Mouse (Mus musculus) heart, postnatal 36 days (tissue): ENCODE data around the gene Disp2. TPM values are rescaled to one million over a fixed set of nuclear protein-coding genes. Genes with fewer than 3 reads are reported as not detected.

Experiments
- DNase-seq, 2 experiments: peaks; one replicate each; pipeline ENCODE4 v3.0.0; 2021 to 2022
- intact Hi-C: fragments of 180-260 bp; cut with DNase I; formaldehyde crosslinking; loops from one replicate; pipeline ENCODE4 v1.15.1; 2025
- total RNA-seq, 2 experiments: library from RNA; stranded (reverse); gene quantifications; 2 replicates each; pipeline ENCODE4 v1.2.3; 2021

Disp2 gene
- total RNA-seq, 2 experiments from 2014 or later, result 0.03 to 0.06 TPM

- no peak for DNase-seq
- intact Hi-C loops, result no loop called here
Observed at GRCm38 (mm10) chr2:118754143-118754542, 25.4 kb upstream of the Disp2 start.

GRCm38 (mm10) chr2:118755407-118755806 is 24.1 kb upstream of the Disp2 start:
- intact Hi-C loops, result no loop called here
- no peak for DNase-seq

GRCm38 (mm10) chr2:118756103-118756502 is 23.4 kb upstream of the Disp2 start:
- no peak for DNase-seq

GRCm38 (mm10) chr2:118759828-118760227 is 19.7 kb upstream of the Disp2 start:
- peak; percentile 50 to 52 for DNase-seq
- intact Hi-C loops, result loop anchor here (5.0 kb wide), 1 partner anchor 217 kb away; no protein-coding TSS in a partner anchor

More at GRCm38 (mm10) chr2:118756103-118756502, 23.4 kb upstream of the Disp2 start:
- intact Hi-C loops, result no loop called here

- no peak for DNase-seq
- intact Hi-C loops, result loop anchor here (1.0 to 5.0 kb wide), 2 partner anchors 15 to 217 kb away; partner anchors contain the start of gene Inafm2
Observed at GRCm38 (mm10) chr2:118760311-118761025, 19.1 kb upstream of the Disp2 start.

GRCm38 (mm10) chr2:118761358-118761757 is 18.2 kb upstream of the Disp2 start:
- DNase-seq, result no peak
- intact Hi-C loops, result loop anchor here (1.0 to 5.0 kb wide), 2 partner anchors 16 to 216 kb away; partner anchors contain the start of gene Inafm2

- peak; percentile 88 to 92 for DNase-seq
- intact Hi-C loops, result loop anchor here (1.0 to 5.0 kb wide), 2 partner anchors 17 to 215 kb away; partner anchors contain the start of gene Inafm2
Observed at GRCm38 (mm10) chr2:118761906-118762783, 17.4 kb upstream of the Disp2 start, which contains the start of gene Ccdc9b. Gene Ccdc9b (minus strand): TSS chr2:118762661.

GRCm38 (mm10) chr2:118762784-118763148 is 16.8 kb upstream of the Disp2 start:
- intact Hi-C loops, result loop anchor here (5.0 kb wide), 1 partner anchor 215 kb away; no protein-coding TSS in a partner anchor
- DNase-seq, result no peak

GRCm38 (mm10) chr2:118763469-118763868 is 16.1 kb upstream of the Disp2 start:
- intact Hi-C loops, result loop anchor here (5.0 kb wide), 1 partner anchor 214 kb away; no protein-coding TSS in a partner anchor

GRCm38 (mm10) chr2:118764094-118764831 is 15.3 kb upstream of the Disp2 start:
- intact Hi-C loops, result loop anchor here (2.0 to 5.0 kb wide), 2 partner anchors 119 to 213 kb away; no protein-coding TSS in a partner anchor
- DNase-seq, result peak in 1 of 2 experiments; percentile 44

More at GRCm38 (mm10) chr2:118763469-118763868, 16.1 kb upstream of the Disp2 start:
- DNase-seq, result peak; percentile 46 to 49

- intact Hi-C loops, result loop anchor here (2.0 to 5.0 kb wide), 2 partner anchors 118 to 212 kb away; no protein-coding TSS in a partner anchor
- no peak for DNase-seq
Observed at GRCm38 (mm10) chr2:118764875-118765274, 14.6 kb upstream of the Disp2 start.

- intact Hi-C loops, result no loop called here
Observed at GRCm38 (mm10) chr2:118766041-118767033, 13.2 kb upstream of the Disp2 start.

GRCm38 (mm10) chr2:118772158-118772874 is 7.2 kb upstream of the Disp2 start, which contains the start of gene Phgr1:
Gene Phgr1 (plus strand): TSS chr2:118772769.
- intact Hi-C loops, result no loop called here
- DNase-seq, result no peak

More at GRCm38 (mm10) chr2:118766041-118767033, 13.2 kb upstream of the Disp2 start:
- no peak for DNase-seq

GRCm38 (mm10) chr2:118774536-118774935 is 5.0 kb upstream of the Disp2 start:
- DNase-seq, result no peak

GRCm38 (mm10) chr2:118775396-118775795 is 4.1 kb upstream of the Disp2 start:
- intact Hi-C loops, result no loop called here
- no peak for DNase-seq

More at GRCm38 (mm10) chr2:118774536-118774935, 5.0 kb upstream of the Disp2 start:
- intact Hi-C loops, result no loop called here

- no peak for DNase-seq
- intact Hi-C loops, result no loop called here
Observed at GRCm38 (mm10) chr2:118775846-118776245, 3.7 kb upstream of the Disp2 start.

GRCm38 (mm10) chr2:118776295-118776694 is 3.2 kb upstream of the Disp2 start:
- intact Hi-C loops, result no loop called here
- no peak for DNase-seq

- intact Hi-C loops, result no loop called here
- DNase-seq, result no peak
Observed at GRCm38 (mm10) chr2:118778418-118778817, 1.1 kb upstream of the Disp2 start.
